Mouse (Mus musculus): ENCODE measurements at regions not wholly inside any gene's neighbourhood (a gene's known extent, or its start where the extent isn't known, plus 50 kb on each side); places are given as distances from the start of the nearest gene placed in this dataset.
"Not testable (repeated sequence)": the region's sequence is repeated elsewhere in the genome, so short reads cannot be mapped to it uniquely, and the experiment has no call there.

GRCm38 (mm10) chr6:5663433-5664175 is 61.8 kb upstream of the Dync1i1 start:
- DNase-seq: no peak

GRCm38 (mm10) chr6:5645150-5645732 is 80.2 kb upstream of the Dync1i1 start:
- DNase-seq: peak; percentile 81

GRCm38 (mm10) chr6:5634222-5634621 is 91.2 kb upstream of the Dync1i1 start:
- DNase-seq: no peak

- DNase-seq: peak; percentile 66
Observed at GRCm38 (mm10) chr6:5633036-5633708, 92.3 kb upstream of the Dync1i1 start.

GRCm38 (mm10) chr6:5624085-5624484 is 101.4 kb upstream of the Dync1i1 start:
- DNase-seq: no peak

- no peak for DNase-seq
Observed at GRCm38 (mm10) chr6:5621582-5621981, 103.9 kb upstream of the Dync1i1 start.

- no peak for DNase-seq
Observed at GRCm38 (mm10) chr6:5594011-5594410, 97.9 kb upstream of the Pdk4 start.

- DNase-seq: peak; percentile 53
Observed at GRCm38 (mm10) chr6:5589635-5590034, 93.5 kb upstream of the Pdk4 start.

- no peak for DNase-seq
Observed at GRCm38 (mm10) chr6:5582923-5583525, 86.9 kb upstream of the Pdk4 start.

- DNase-seq: not testable (repeated sequence)
Observed at GRCm38 (mm10) chr6:5576891-5577290, 80.8 kb upstream of the Pdk4 start.

- DNase-seq: no peak
Observed at GRCm38 (mm10) chr6:5566582-5566981, 70.5 kb upstream of the Pdk4 start.

GRCm38 (mm10) chr6:5565049-5565448 is 68.9 kb upstream of the Pdk4 start:
- DNase-seq: no peak

- DNase-seq: no peak
Observed at GRCm38 (mm10) chr6:5553703-5554394, 57.7 kb upstream of the Pdk4 start.

GRCm38 (mm10) chr6:5550067-5550466 is 54.0 kb upstream of the Pdk4 start:
- no peak for DNase-seq
